Mouse (Mus musculus): ENCODE results near the gene Olfr904. TPM values are rescaled to one million over a fixed set of nuclear protein-coding genes. Genes with fewer than 3 reads are reported as not detected.

Olfr904 gene
- polyA plus RNA-seq (2017; shearing (Covaris generic)), result not detected

GRCm38 (mm10) chr9:38462844-38463243 is at the start of gene Olfr904:
Gene Olfr904 (plus strand): TSS chr9:38463144.

DNA sequence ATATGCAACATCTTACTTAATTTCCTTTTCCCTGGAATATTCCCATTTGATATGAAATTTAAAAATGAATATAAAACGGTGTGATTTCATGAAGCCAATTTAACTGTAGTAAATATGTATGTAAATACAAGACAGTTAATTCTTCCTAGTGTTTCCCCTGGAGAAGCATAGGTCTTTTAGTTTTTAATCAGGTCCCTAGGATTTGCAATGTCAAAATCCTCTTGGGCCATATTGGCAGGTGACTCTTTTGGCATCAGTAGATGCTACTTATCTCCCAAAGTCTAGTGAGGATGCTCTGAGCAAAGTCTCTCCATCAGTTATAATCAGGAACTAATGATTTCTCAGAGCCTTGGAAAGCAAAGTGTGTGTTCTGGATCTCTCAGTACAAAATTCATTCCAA is 33.8 kb upstream of the Olfr904 start, which contains the start of gene Olfr901:
TSS of gene Olfr901 (plus strand) at position 301 of the 400 bp plus-strand sequence.

DNA sequence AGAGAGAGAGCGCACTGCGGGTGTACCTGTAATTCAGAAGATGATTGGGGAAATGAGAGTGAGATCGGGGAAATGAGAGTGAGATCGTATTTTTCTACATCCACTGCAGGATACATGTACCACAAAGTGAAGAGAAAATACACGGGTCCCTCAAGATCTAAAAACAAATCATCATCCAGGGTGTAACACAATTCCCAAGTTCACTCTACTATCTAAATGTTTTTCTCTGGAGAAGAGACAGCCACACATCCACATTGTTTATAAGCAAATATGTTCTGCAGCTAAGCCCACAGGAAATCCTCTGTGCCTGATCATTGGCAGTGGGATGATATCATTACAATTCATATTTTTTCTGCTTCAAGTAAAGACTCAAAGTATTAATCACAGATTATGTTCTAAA is 15.6 kb upstream of the Olfr904 start, which contains the start of gene Olfr902:
TSS of gene Olfr902 (plus strand) at position 301 of the 400 bp plus-strand sequence.

GRCm38 (mm10) chr9:38470807-38471206 is 7.9 kb downstream of the Olfr904 start, which contains the start of gene Olfr905:
Gene Olfr905 (plus strand): TSS chr9:38471107.

GRCm38 (mm10) chr9:38486785-38487184 is 23.8 kb downstream of the Olfr904 start, which contains the start of gene Olfr906:
Gene Olfr906 (plus strand): TSS chr9:38487085.

DNA sequence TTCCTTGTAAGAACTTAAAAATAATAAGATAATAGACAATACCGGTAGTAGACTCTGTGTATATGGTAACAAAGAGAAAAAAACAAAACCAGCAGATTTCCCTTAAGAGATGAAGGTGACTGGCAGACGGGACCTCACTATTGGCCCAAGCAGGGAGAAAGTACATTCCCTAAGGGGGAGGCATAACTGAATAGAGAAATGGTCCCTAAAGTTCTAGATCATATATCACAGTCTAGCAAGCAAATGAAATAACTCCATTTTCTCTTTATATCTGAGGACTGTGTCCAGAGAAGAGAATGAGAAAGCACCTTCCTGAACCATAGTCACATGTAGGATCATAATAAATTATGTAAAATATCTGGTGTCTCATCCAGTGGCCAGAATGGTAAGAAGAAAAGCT is 32.6 kb downstream of the Olfr904 start, which contains the start of gene Olfr907:
TSS of gene Olfr907 (plus strand) at position 301 of the 400 bp plus-strand sequence.

Other genes with a start within 250 kb of the Olfr904 start
- gene Olfr894, start 245.1 kb upstream of the Olfr904 start, polyA plus RNA-seq (2017; shearing (Covaris generic)), result not detected
- not detected for gene Olfr143, start 210.4 kb upstream of the Olfr904 start, polyA plus RNA-seq (2017; shearing (Covaris generic))
- not detected for gene Olfr895, start 195.3 kb upstream of the Olfr904 start, polyA plus RNA-seq (2017; shearing (Covaris generic))
- gene Olfr896-ps1, start 172.0 kb upstream of the Olfr904 start, polyA plus RNA-seq (2017; shearing (Covaris generic)), result not detected
- gene Olfr25, start 134.1 kb upstream of the Olfr904 start, polyA plus RNA-seq (2017; shearing (Covaris generic)), result not detected
- gene Olfr898, start 114.7 kb upstream of the Olfr904 start, polyA plus RNA-seq (2017; shearing (Covaris generic)), result not detected
- not detected for gene Olfr250, start 96.2 kb upstream of the Olfr904 start, polyA plus RNA-seq (2017; shearing (Covaris generic))
- gene Olfr251, start 86.1 kb upstream of the Olfr904 start, polyA plus RNA-seq (2017; shearing (Covaris generic)), result not detected
- gene Olfr147, start 61.4 kb upstream of the Olfr904 start, polyA plus RNA-seq (2017; shearing (Covaris generic)), result not detected
- 0.20 TPM for gene Olfr901, start 33.7 kb upstream of the Olfr904 start, polyA plus RNA-seq (2017; shearing (Covaris generic))
- gene Olfr902, start 15.5 kb upstream of the Olfr904 start, polyA plus RNA-seq (2017; shearing (Covaris generic)), result not detected
- not detected for gene Olfr905, start 8.0 kb downstream of the Olfr904 start, polyA plus RNA-seq (2017; shearing (Covaris generic))
- gene Olfr906, start 23.9 kb downstream of the Olfr904 start, polyA plus RNA-seq (2017; shearing (Covaris generic)), result not detected
- gene Olfr907, start 32.7 kb downstream of the Olfr904 start, polyA plus RNA-seq (2017; shearing (Covaris generic)), result not detected
- gene Olfr911-ps1, start 58.4 kb downstream of the Olfr904 start, polyA plus RNA-seq (2017; shearing (Covaris generic)), result not detected
- not detected for gene Olfr910, start 74.7 kb downstream of the Olfr904 start, polyA plus RNA-seq (2017; shearing (Covaris generic))
- 0.06 TPM for gene Olfr912, start 117.0 kb downstream of the Olfr904 start, polyA plus RNA-seq (2017; shearing (Covaris generic))
- not detected for gene Olfr913, start 129.6 kb downstream of the Olfr904 start, polyA plus RNA-seq (2017; shearing (Covaris generic))
- gene Olfr914, start 142.0 kb downstream of the Olfr904 start, polyA plus RNA-seq (2017; shearing (Covaris generic)), result not detected
- gene Olfr916, start 196.7 kb downstream of the Olfr904 start, polyA plus RNA-seq (2017; shearing (Covaris generic)), result not detected
- gene Olfr917, start 202.7 kb downstream of the Olfr904 start, polyA plus RNA-seq (2017; shearing (Covaris generic)), result not detected
- gene Olfr918, start 211.5 kb downstream of the Olfr904 start, polyA plus RNA-seq (2017; shearing (Covaris generic)), result not detected
- gene Olfr919, start 240.5 kb downstream of the Olfr904 start, polyA plus RNA-seq (2017; shearing (Covaris generic)), result not detected

Measured in CD4-positive, CD25-positive, alpha-beta regulatory T cell, adult 9 weeks (primary cell).